9 mouse cellular contexts compared by ENCODE assay signal in the genomic region with DNA sequence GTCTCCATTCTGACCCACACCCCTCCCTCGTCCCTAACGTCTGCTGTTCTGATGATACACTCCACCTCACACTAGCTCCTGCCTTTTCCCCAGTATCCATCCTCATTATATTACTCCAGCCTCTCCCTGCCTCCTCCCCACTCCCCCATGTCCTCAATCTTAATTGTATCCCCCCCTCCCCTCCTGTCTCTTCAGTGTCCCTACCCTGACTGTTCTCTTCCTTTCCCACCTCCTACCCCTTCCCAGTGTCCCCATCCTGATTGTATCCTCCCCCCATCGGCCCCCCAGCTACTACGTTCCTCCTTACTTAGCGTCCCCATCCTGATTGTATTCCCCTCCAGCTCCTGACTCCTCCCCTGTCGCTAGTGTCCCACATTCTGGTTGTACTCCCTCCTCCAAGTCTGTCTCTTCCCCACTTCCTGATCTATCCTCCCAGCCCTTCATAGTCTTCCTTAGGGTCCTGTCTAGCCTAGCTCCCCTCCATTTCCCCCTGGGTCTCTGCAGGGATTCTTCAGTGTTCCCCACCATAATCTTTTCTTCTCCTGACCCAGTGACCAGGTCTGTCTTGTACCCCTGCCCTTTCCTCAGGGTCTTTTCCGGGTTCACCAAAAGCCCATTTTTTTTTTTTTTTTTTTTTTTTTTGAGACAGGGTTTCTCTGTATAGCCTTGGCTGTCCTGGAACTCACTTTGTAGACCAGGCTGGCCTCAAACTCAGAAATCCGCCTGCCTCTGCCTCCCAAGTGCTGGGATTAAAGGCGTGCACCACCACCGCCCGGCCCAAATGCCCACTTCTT. TPM values are rescaled to one million over a fixed set of nuclear protein-coding genes. Genes with fewer than 3 reads are reported as not detected.
DNase-seq lines count a peak whose midpoint lies in the region; ATAC-seq and TF ChIP-seq lines count a peak whose summit lies in the region.
"Had no signal": no experiment of that assay in that cellular context is flagged by ENCODE, and none has a peak within 500 bp of the region (broad histone marks: within the 10 kb centered on the region; RNA-seq: fewer than 3 reads in every experiment).

No protein-coding gene starts in this region.

- TF ChIP-seq CTCF in heart, adult 2 months (IDR thresholded peaks at IDR 0.05): no peak
- TF ChIP-seq CTCF in embryonic fibroblast, embryonic 13.5 days (IDR thresholded peaks at IDR 0.05; ENCODE audit: borderline replicate concordance, insufficient read depth, low read length): no peak

- H3K4me1 ChIP-seq in heart, adult 2 months (ENCODE audit: control insufficient read depth, insufficient read depth, low read length): peaks cover 1% of the 10 kb centered on the region; the same call in 1 of the 2 replicates
- peaks cover 2% of the 10 kb centered on the region for H3K4me1 ChIP-seq in embryonic fibroblast, embryonic 13.5 days (ENCODE audit: control insufficient read depth, insufficient read depth, low read length)
- peaks cover 5% of the 10 kb centered on the region for H3K4me1 ChIP-seq in limb, embryonic 15.5 days
- no peaks in the 10 kb centered on the region for H3K4me1 ChIP-seq in stomach, embryonic 15.5 days

- H3K4me2 ChIP-seq in limb, embryonic 15.5 days: peak overlapping the region; percentile 86
- peak overlapping the region; percentile 90 for H3K4me2 ChIP-seq in stomach, embryonic 15.5 days

- intact Hi-C loops in heart, adult 2 months (cut with DNase I): no loop called here

- TF ChIP-seq EP300 in heart, adult 2 months (IDR thresholded peaks at IDR 0.05; ENCODE audit: insufficient read depth, low read depth, low read length): no peak

- no peaks in the 10 kb centered on the region for H3K27me3 ChIP-seq in heart, adult 2 months (ENCODE audit: control insufficient read depth, insufficient read depth, low read length)
- H3K27me3 ChIP-seq in limb, embryonic 15.5 days: no peaks in the 10 kb centered on the region
- H3K27me3 ChIP-seq in stomach, embryonic 15.5 days (replicated peaks): no peaks in the 10 kb centered on the region

- H3K27ac ChIP-seq in heart, adult 2 months: no peak overlapping the region; the same call in 1 of the 2 replicates
- H3K27ac ChIP-seq in embryonic fibroblast, embryonic 13.5 days (ENCODE audit: insufficient read depth, low read length): peak overlapping the region; percentile 78
- no peak overlapping the region for H3K27ac ChIP-seq in limb, embryonic 15.5 days
- H3K27ac ChIP-seq in stomach, embryonic 15.5 days: peak overlapping the region; percentile 61; the same call in 1 of the 2 replicates

- DNase-seq in heart, adult 2 months: no peak
- DNase-seq in heart, adult 9 months (ENCODE audit: low spot score in 2 of 2): no peak
- peak; percentile 43 for DNase-seq in MN1 (ENCODE audit: low spot score)
- DNase-seq in thymus, postnatal 10 days (ENCODE audit: low spot score in 2 of 2): no peak
- no peak for DNase-seq in thymus, postnatal 25 days

- WGBS in heart, adult 2 months: 45% methylated on average over 11 of the region's 11 CpGs
- 48% methylated on average over 11 of the region's 11 CpGs for WGBS in limb, embryonic 15.5 days
- WGBS in stomach, embryonic 15.5 days: 45% methylated on average over 11 of the region's 11 CpGs

- no peaks in the 10 kb centered on the region for H3K36me3 ChIP-seq in heart, adult 2 months (ENCODE audit: control insufficient read depth, insufficient read depth, low read length)
- no peaks in the 10 kb centered on the region for H3K36me3 ChIP-seq in limb, embryonic 15.5 days
- no peaks in the 10 kb centered on the region for H3K36me3 ChIP-seq in stomach, embryonic 15.5 days
- H3K36me3 ChIP-seq: G1E had no signal

- H3K9ac ChIP-seq in heart, adult 2 months (ENCODE audit: low read depth, low read length): peak overlapping the region; percentile 52
- H3K9ac ChIP-seq in limb, embryonic 15.5 days: peak overlapping the region; percentile 77; the same call in 1 of the 2 replicates
- no peak overlapping the region for H3K9ac ChIP-seq in stomach, embryonic 15.5 days

- TF ChIP-seq POLR2A in heart, adult 2 months (IDR thresholded peaks at IDR 0.05; ENCODE audit: insufficient read depth, low read depth, low read length): no peak
- no peak; the same call in 1 of the 2 replicates for TF ChIP-seq POLR2A in embryonic fibroblast, embryonic 13.5 days (IDR thresholded peaks at IDR 0.05; ENCODE audit: low read depth, low read length)

- peak overlapping the region; percentile 94 for H3K4me3 ChIP-seq in heart, adult 2 months
- peak overlapping the region; percentile 66 for H3K4me3 ChIP-seq in embryonic fibroblast, embryonic 13.5 days (ENCODE audit: insufficient read depth, low read length)
- H3K4me3 ChIP-seq in limb, embryonic 15.5 days: peak overlapping the region; percentile 71
- H3K4me3 ChIP-seq in stomach, embryonic 15.5 days (replicated peaks): peak overlapping the region; percentile 69

- no peaks in the 10 kb centered on the region; the same call in 1 of the 2 replicates for H3K79me2 ChIP-seq in heart, adult 2 months (replicated peaks; ENCODE audit: control insufficient read depth, insufficient read depth, low read length)

- H3K9me3 ChIP-seq in limb, embryonic 15.5 days: no peaks in the 10 kb centered on the region
- H3K9me3 ChIP-seq in stomach, embryonic 15.5 days: no peaks in the 10 kb centered on the region
- H3K9me3 ChIP-seq: G1E had no signal

- peak; percentile 7; the same call in 1 of the 2 replicates for ATAC-seq in limb, embryonic 15.5 days (ENCODE audit: insufficient number of reproducible peaks, low FRiP score, low TSS enrichment, low read depth)
- peak; percentile 16; the same call in 1 of the 2 replicates for ATAC-seq in stomach, embryonic 15.5 days (ENCODE audit: insufficient read depth, low FRiP score, low read depth)

RNA-seq across cellular contexts. Expression of a gene that starts 0.8 kb away (rescaled TPM):
- 100 to 1,000 TPM; 102 to 117 TPM for total RNA-seq in heart, adult 2 months (2021)
- 72.7 and 108 TPM in 2 replicates for polyA plus RNA-seq in heart, adult 2 months (2012; rRNA removed)
- polyA plus RNA-seq in embryonic fibroblast, embryonic 13.5 days (2011; ENCODE audit: insufficient read length, low read depth, missing spikeins): 76.5 and 113 TPM in 2 replicates
- 19.8 and 20.4 TPM in 2 replicates for polyA plus RNA-seq in limb, embryonic 15.5 days (2015; fragmentation: Nextera tagmentation; extraction: Ambion mirVana)
- polyA plus RNA-seq in stomach, embryonic 15.5 days (2015; fragmentation: Nextera tagmentation; extraction: Ambion mirVana): 43.1 and 51.3 TPM in 2 replicates

RNA-seq across cellular contexts. Expression of a gene that starts 7.7 kb away (rescaled TPM):
- total RNA-seq in heart, adult 2 months (2021): 10 to 100 TPM; 47.6 to 50.6 TPM
- 148 and 155 TPM in 2 replicates for polyA plus RNA-seq in heart, adult 2 months (2012; rRNA removed)
- 91.4 and 133 TPM in 2 replicates for polyA plus RNA-seq in embryonic fibroblast, embryonic 13.5 days (2011; ENCODE audit: insufficient read length, low read depth, missing spikeins)
- 64.1 and 75.6 TPM in 2 replicates for polyA plus RNA-seq in limb, embryonic 15.5 days (2015; fragmentation: Nextera tagmentation; extraction: Ambion mirVana)
- polyA plus RNA-seq in stomach, embryonic 15.5 days (2015; fragmentation: Nextera tagmentation; extraction: Ambion mirVana): 62.4 and 66.0 TPM in 2 replicates

Comparison
In these comparisons a context has a peak if more than half of its experiments do, and no peak if none do; other contexts are left out.
1. H3K27ac ChIP-seq: peak in embryonic fibroblast, embryonic 13.5 days (single experiment) and stomach, embryonic 15.5 days (single experiment); none in heart, adult 2 months (single experiment) and limb, embryonic 15.5 days (single experiment).
2. Peak in every context shown above with its lines, with median percentiles within 50 percentile points of each other: H3K4me3 ChIP-seq.